Mouse (Mus musculus) ES-E14 (cell line): Measurements from ENCODE around the gene Lcn6. TPM values are rescaled to one million over a fixed set of nuclear protein-coding genes. Genes with fewer than 3 reads are reported as not detected.
A peak's percentile ranks its signal among the peaks of the same experiment; 100 is the strongest.

Experiments
- DNase-seq: peaks from one replicate; pipeline ENCODE4 v3.0.0-alpha.2; 2013; ENCODE audit warnings: low read depth, low spot score
- H3K27ac ChIP-seq: 2 replicates; pipeline ENCODE4 v1.5.1; 2012; ENCODE audit warnings: low read depth, mild to moderate bottlenecking, low read length, moderate library complexity, mixed read lengths; ENCODE audit not compliant: poor library complexity, insufficient read depth, severe bottlenecking
- H3K36me3 ChIP-seq: 2 replicates; pipeline ENCODE4 v1.6.1; 2012; ENCODE audit warnings: mild to moderate bottlenecking, low read length, moderate library complexity, mixed read lengths; ENCODE audit not compliant: control insufficient read depth, poor library complexity, insufficient read depth, severe bottlenecking
- H3K4me1 ChIP-seq, 2 experiments: fragments of 150-350 bp in 1 of 2; sonication (generic) in 1 of 2; 2 replicates each; pipeline ENCODE4 v1.6.1; 2012; ENCODE audit warnings: low read length in 2 of 2, mild to moderate bottlenecking in 1 of 2, mixed read lengths in 1 of 2; ENCODE audit not compliant: control insufficient read depth in 2 of 2, insufficient read depth in 2 of 2, poor library complexity in 1 of 2
- H3K4me3 ChIP-seq, 2 experiments: fragments of 150-350 bp in 1 of 2; sonication (generic) in 1 of 2; 2 replicates each; pipeline ENCODE4 v1.5.1; 2012; ENCODE audit warnings: low read length in 2 of 2, low read depth in 1 of 2, mild to moderate bottlenecking in 1 of 2, mixed read lengths in 1 of 2; ENCODE audit not compliant: insufficient read depth in 1 of 2, poor library complexity in 1 of 2, severe bottlenecking in 1 of 2
- H3K9ac ChIP-seq: 2 replicates; pipeline ENCODE4 v1.6.1; 2012; ENCODE audit warnings: low read depth, mild to moderate bottlenecking, low read length, mixed read lengths; ENCODE audit not compliant: poor library complexity, insufficient read depth, severe bottlenecking
- H3K9me3 ChIP-seq: fragments of 150-350 bp; sonication (generic); 2 replicates; pipeline ENCODE4 v1.6.1; 2012; ENCODE audit warnings: low read depth, mild to moderate bottlenecking, low read length; ENCODE audit not compliant: control insufficient read depth, insufficient read depth
- CHD2 ChIP-seq: IDR thresholded peaks from 2 replicates; pipeline ENCODE4 v1.6.1; 2014; ENCODE audit warnings: mild to moderate bottlenecking, low read depth, low read length, inconsistent platforms
- HCFC1 ChIP-seq: IDR thresholded peaks from 2 replicates; pipeline ENCODE4 v1.6.1; 2012; ENCODE audit warnings: low read length, inconsistent platforms, borderline replicate concordance; ENCODE audit not compliant: insufficient read depth
- MAFK ChIP-seq: IDR thresholded peaks from 2 replicates; pipeline ENCODE4 v1.6.1; 2014; ENCODE audit warnings: mild to moderate bottlenecking, low read depth, low read length, inconsistent platforms; ENCODE audit not compliant: insufficient read depth
- ZC3H11A ChIP-seq: IDR thresholded peaks from 2 replicates; pipeline ENCODE4 v1.6.1; 2012; ENCODE audit warnings: low read depth, mild to moderate bottlenecking, inconsistent platforms, low read length, borderline replicate concordance
- ZNF384 ChIP-seq: IDR thresholded peaks from 2 replicates; pipeline ENCODE4 v1.6.1; 2012; ENCODE audit warnings: low read depth, low read length, inconsistent platforms
- in situ Hi-C, 2 experiments: fragments of 600-800 bp; cut with MboI; formaldehyde crosslinking; loops; one replicate each; pipeline ENCODE4 v1.15.1; 2025; ENCODE audit warnings: low sequenced_read_pairs in 2 of 2, inconsistent platforms in 1 of 2; ENCODE audit not compliant: unreplicated experiment in 2 of 2
- total RNA-seq: library from RNA; depleted of rRNA; stranded (reverse); fragments of 300-350 nt; gene quantifications from 2 replicates; pipeline ENCODE4 v1.2.3, GENCODE M21; 2012

Gene Lcn6
- total RNA-seq, 1 experiment, result not detected

DNA sequence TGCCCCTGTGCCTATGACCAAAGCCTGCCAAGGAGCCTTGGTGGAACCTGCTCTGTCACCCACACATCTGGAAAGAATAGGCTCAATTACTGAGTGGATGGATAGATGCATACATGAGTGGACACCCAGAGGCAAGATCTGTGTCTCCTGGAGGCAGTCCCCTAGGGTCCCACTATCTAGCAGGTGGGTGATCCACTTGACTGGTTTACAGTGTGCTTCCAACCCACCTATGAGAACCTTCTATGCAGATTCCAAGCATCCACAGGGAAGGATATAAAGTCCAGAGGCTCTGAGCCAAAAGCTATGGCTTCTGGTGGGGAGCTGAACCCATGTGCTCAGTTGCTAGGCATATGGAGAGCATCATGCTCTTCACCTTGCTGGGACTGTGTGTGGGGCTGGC lies 18.9 kb upstream of the Lcn6 start, which contains the start of gene Lcn5:
Gene Lcn5, plus strand, starts transcription at position 301 of the 400 bp plus-strand sequence.
- H3K9ac ChIP-seq, result no peak within 1 kb of the TSS
- H3K4me3 ChIP-seq, result no peak within 1 kb of the TSS
- DNase-seq, result no peak
- no peak within 1 kb of the TSS for H3K27ac ChIP-seq
- in situ Hi-C loops, result no loop called here
- H3K36me3 ChIP-seq, result no peaks in the 10 kb centered on the region
- TF ChIP-seq HCFC1 (no peak), CHD2 (no peak), ZC3H11A (no peak), ZNF384 (no peak), MAFK (no peak)
- H3K9me3 ChIP-seq, result no peaks in the 10 kb centered on the region
- no peaks in the 10 kb centered on the region for H3K4me1 ChIP-seq

DNA sequence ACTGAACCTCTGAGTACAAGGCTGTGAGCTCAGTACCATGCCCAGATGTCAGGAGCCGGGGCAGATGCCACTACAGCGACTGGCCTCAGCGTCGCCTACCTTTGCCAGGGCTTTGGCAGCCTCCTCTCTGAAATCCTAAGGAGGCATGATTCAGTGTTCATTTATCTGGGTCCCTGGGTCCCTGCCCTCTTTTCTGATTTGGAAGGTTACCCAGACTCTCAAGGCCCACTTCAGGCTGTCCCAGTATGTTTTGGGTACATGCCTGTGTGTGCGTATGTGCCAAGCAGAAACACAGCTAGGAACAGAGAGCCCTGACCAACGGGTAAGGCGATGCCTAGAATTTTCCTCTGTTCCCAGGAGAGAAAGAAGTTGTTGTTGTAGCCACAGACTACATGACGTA lies 16.3 kb upstream of the Lcn6 start:
- in situ Hi-C loops, result no loop called here

DNA sequence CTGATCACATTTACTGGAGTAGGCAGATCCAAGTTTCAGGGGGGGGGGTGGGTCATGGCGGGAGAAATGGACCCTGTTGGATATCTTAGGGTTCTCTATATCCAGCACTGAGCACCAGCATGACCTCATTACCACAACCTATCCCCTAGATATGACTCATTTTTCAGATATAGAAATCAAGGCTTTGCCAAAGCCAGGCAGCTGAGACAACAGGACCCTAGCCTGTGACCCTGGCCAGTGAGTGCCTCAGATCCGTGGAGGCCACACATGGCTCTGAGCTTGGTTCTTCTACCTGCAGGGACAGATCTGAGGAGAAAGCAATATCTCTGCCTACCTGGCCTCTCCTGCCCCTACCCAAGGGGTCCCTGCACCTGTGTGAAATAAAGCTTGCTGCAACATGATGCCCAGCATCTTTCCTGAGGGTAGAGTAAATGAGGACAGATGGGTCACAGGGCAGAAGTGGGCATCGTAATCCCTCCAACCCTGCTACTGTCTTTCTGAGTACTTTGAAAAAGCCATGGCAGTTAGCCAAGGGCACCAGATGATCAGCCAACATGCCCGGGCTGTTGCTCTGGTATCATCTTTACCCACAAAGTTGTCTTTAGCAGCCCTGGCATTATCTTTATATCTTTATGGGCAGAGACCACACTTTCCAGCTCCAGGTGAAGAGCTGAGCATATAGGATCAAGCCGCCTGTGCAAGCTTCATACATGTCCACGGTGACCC lies 15.2 kb upstream of the Lcn6 start:
- Histone ChIP-seq H3K36me3 (no peaks in the 10 kb centered on the region), H3K9me3 (no peaks in the 10 kb centered on the region), H3K4me1 (no peaks in the 10 kb centered on the region), H3K4me3 (no peak overlapping the region), H3K27ac (no peak overlapping the region), H3K9ac (no peak overlapping the region)
- in situ Hi-C loops, result no loop called here
- DNase-seq, result no peak
- no peak for TF ChIP-seq MAFK
- no peak for TF ChIP-seq CHD2
- no peak for TF ChIP-seq ZC3H11A
- TF ChIP-seq HCFC1, result no peak
- no peak for TF ChIP-seq ZNF384

More for the DNA sequence above, 16.3 kb upstream of the Lcn6 start:
- H3K9ac ChIP-seq, result no peak overlapping the region
- DNase-seq, result no peak
- no peaks in the 10 kb centered on the region for H3K9me3 ChIP-seq
- no peak overlapping the region for H3K27ac ChIP-seq
- no peaks in the 10 kb centered on the region for H3K36me3 ChIP-seq
- no peaks in the 10 kb centered on the region for H3K4me1 ChIP-seq
- no peak overlapping the region for H3K4me3 ChIP-seq
- TF ChIP-seq HCFC1 (no peak), CHD2 (no peak), MAFK (no peak)

DNA sequence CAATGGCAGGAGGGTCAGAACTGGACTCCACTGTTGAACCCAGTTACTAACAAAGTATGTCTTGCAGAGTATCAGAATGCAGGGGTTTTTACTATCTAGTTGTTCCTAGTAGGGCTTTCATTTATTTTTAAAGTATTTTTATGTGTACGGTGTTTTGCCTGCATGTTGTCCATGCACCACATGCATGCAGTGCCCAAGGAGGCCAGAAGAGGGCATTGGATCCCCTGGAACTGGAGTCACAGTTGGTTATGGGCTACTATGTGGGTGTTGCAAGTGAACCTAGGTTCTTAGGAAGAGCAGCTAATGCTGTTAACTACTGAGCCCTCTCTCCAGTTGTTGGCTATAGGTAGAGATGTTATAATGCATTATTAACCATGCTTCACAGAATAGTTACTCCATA lies 13.1 kb upstream of the Lcn6 start:
- no peaks in the 10 kb centered on the region for H3K4me1 ChIP-seq
- no peak overlapping the region for H3K9ac ChIP-seq
- in situ Hi-C loops, result no loop called here
- no peak overlapping the region for H3K4me3 ChIP-seq
- peak; percentile 15 for DNase-seq
- no peaks in the 10 kb centered on the region for H3K36me3 ChIP-seq
- H3K9me3 ChIP-seq, result no peaks in the 10 kb centered on the region
- TF ChIP-seq ZC3H11A, result 0 out of 2 replicates have a peak, but pooled peaks have one; percentile 27
- no peak for TF ChIP-seq CHD2
- no peak overlapping the region for H3K27ac ChIP-seq

DNA sequence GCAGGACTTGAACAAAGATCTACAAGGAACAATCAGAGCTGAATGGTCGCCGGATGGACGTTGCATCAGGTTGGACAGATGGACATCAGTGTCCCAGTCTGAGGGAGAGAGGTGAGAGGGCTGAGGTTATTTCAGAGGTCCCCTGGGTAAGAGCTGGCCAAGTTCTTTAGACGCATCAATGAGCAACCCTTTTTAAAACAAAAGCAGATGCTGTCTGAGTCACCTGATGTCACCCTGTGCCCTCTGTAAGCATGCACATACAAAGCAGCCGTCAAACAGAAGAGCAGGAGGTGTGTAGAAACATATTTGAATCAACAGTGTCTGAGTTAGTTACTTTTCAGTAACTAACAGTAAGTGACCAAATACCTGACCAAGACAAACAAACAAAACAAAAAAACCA lies 12.5 kb upstream of the Lcn6 start:
- H3K27ac ChIP-seq, result no peak overlapping the region
- H3K4me3 ChIP-seq, result no peak overlapping the region
- H3K9ac ChIP-seq, result no peak overlapping the region
- TF ChIP-seq CHD2, result no peak
- no peak for TF ChIP-seq ZC3H11A
- no peak for TF ChIP-seq HCFC1
- TF ChIP-seq MAFK, result no peak
- TF ChIP-seq ZNF384, result no peak
- H3K36me3 ChIP-seq, result no peaks in the 10 kb centered on the region
- no peak for DNase-seq
- in situ Hi-C loops, result no loop called here
- H3K9me3 ChIP-seq, result no peaks in the 10 kb centered on the region
- no peaks in the 10 kb centered on the region for H3K4me1 ChIP-seq
